In the genomic region with DNA sequence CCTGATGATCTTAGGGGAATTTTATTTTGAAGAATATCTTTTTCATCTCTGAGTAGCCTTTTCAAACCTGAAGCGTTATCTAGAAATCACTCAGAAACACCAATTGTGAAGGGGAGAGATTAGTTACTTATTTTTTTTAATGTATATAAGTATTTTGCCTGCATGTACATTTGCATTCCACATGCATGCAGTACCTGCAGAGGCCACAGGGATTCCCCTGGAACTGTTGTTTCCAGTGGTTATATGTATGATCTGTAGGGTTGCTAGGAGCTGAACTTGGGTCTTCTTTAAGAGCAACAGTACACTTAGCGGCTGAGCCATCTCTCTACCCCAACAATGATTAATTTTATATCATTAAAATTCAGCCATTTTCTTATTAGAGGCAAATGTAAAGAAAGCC, we compare ENCODE assay signal across 9 mouse cellular contexts. TPM values are rescaled to one million over a fixed set of nuclear protein-coding genes. Genes with fewer than 3 reads are reported as not detected.
A peak's percentile ranks its signal among the peaks of the same experiment; 100 is the strongest.
DNase-seq lines count a peak whose midpoint lies in the region; ATAC-seq lines count a peak whose summit lies in the region.
"Had no signal": no experiment of that assay in that cellular context is flagged by ENCODE, and none has a peak within 500 bp of the region (broad histone marks: within the 10 kb centered on the region; RNA-seq: fewer than 3 reads in every experiment).

No protein-coding gene starts in this region.

- ATAC-seq in megakaryocyte progenitor cell, adult 5-6 weeks (replicated peaks; ENCODE audit: poor library complexity) = peak; percentile 87

- intact Hi-C loops in left cerebral cortex, postnatal 14 days (cut with DNase I) = no loop called here
- intact Hi-C loops in left cerebral cortex, postnatal 36 days (cut with DNase I) = no loop called here

- peak; percentile 22 to 42 for DNase-seq in left cerebral cortex, postnatal 14 days (ENCODE audit: low spot score in 2 of 2)
- DNase-seq in left cerebral cortex, postnatal 36 days (ENCODE audit: low spot score in 2 of 2) = no peak
- peak; percentile 9 to 38 for DNase-seq in CD8-positive naive resting alpha-beta T cell, adult 2 months (ENCODE audit: low read depth in 2 of 2, low spot score in 2 of 2)
- DNase-seq in R1 (ENCODE audit: low read depth, low spot score) = peak; percentile 80
- DNase-seq in cerebellum, postnatal 25 days = no peak
- DNase-seq in layer of hippocampus, adult 9-11 months = no peak
- no peak for DNase-seq in cerebellum, adult 8-10 months
- DNase-seq: gastrocnemius, postnatal 25 days had no signal

RNA-seq across cellular contexts. Expression of a gene that starts 9.7 kb away (rescaled TPM):
- 10 to 100 TPM; 37.8 to 44.3 TPM for total RNA-seq in left cerebral cortex, postnatal 14 days (2021)
- 10 to 100 TPM; 40.5 to 52.9 TPM for total RNA-seq in left cerebral cortex, postnatal 36 days (2021)
- total RNA-seq in megakaryocyte progenitor cell, adult 5-6 weeks (2015) = 62.4 and 76.8 TPM in 2 replicates
- 79.0 and 153 TPM in 2 replicates for total RNA-seq in megakaryocyte progenitor cell, adult 5-6 weeks (2017)

RNA-seq across cellular contexts. Expression of a gene that starts 21.7 kb away (rescaled TPM):
- total RNA-seq in left cerebral cortex, postnatal 14 days (2021) = 10 to 100 TPM; 41.2 to 49.3 TPM
- 10 to 100 TPM; 49.9 to 50.8 TPM for total RNA-seq in left cerebral cortex, postnatal 36 days (2021)
- 50.0 and 50.4 TPM in 2 replicates for total RNA-seq in megakaryocyte progenitor cell, adult 5-6 weeks (2015)
- 49.5 and 54.7 TPM in 2 replicates for total RNA-seq in megakaryocyte progenitor cell, adult 5-6 weeks (2017)

RNA-seq across cellular contexts. Expression of a gene that starts 44.8 kb away (rescaled TPM):
- 10 to 100 TPM; 22.6 to 23.3 TPM for total RNA-seq in left cerebral cortex, postnatal 14 days (2021)
- total RNA-seq in left cerebral cortex, postnatal 36 days (2021) = 10 to 100 TPM; 26.2 to 26.4 TPM
- total RNA-seq in megakaryocyte progenitor cell, adult 5-6 weeks (2015) = 10.6 and 13.0 TPM in 2 replicates
- total RNA-seq in megakaryocyte progenitor cell, adult 5-6 weeks (2017) = 12.8 and 16.7 TPM in 2 replicates

RNA-seq across cellular contexts. Expression of a gene that starts 48.4 kb away (rescaled TPM):
- 10 to 100 TPM; 86.0 to 89.1 TPM for total RNA-seq in left cerebral cortex, postnatal 14 days (2021)
- total RNA-seq in left cerebral cortex, postnatal 36 days (2021) = 10 to 100 TPM; 79.7 to 81.6 TPM
- 65.0 and 76.9 TPM in 2 replicates for total RNA-seq in megakaryocyte progenitor cell, adult 5-6 weeks (2015)
- total RNA-seq in megakaryocyte progenitor cell, adult 5-6 weeks (2017) = 35.9 and 39.5 TPM in 2 replicates

Comparison
In these comparisons a context has a peak if more than half of its experiments do, and no peak if none do; other contexts are left out.
1. DNase-seq: peak in left cerebral cortex, postnatal 14 days (2 of 2), CD8-positive naive resting alpha-beta T cell, adult 2 months (2 of 2) and R1 (single experiment); none in left cerebral cortex, postnatal 36 days (0 of 2), cerebellum, postnatal 25 days (0 of 2), layer of hippocampus, adult 9-11 months (single experiment) and cerebellum, adult 8-10 months (single experiment).